10 mouse cellular contexts compared by ENCODE assay signal in genomic region chr5:90623209-90623608, GRCm38 (mm10).
"Had no signal": no experiment of that assay in that cellular context is flagged by ENCODE, and none has a peak within 500 bp of the region (broad histone marks: within the 10 kb centered on the region; RNA-seq: fewer than 3 reads in every experiment).

No protein-coding gene starts in this region.

- H3K36me3 ChIP-seq: limb, embryonic 12.5 days; midbrain, embryonic 12.5 days; stomach, embryonic 15.5 days had no signal

- H3K9me3 ChIP-seq: limb, embryonic 12.5 days; midbrain, embryonic 12.5 days; stomach, embryonic 15.5 days had no signal

- H3K4me1 ChIP-seq: limb, embryonic 12.5 days; midbrain, embryonic 12.5 days; stomach, embryonic 15.5 days had no signal

- H3K27me3 ChIP-seq: limb, embryonic 12.5 days; midbrain, embryonic 12.5 days; stomach, embryonic 15.5 days had no signal

- ATAC-seq: midbrain, embryonic 16.5 days had no signal

- H3K9ac ChIP-seq: limb, embryonic 12.5 days; liver, embryonic 14.5 days; midbrain, embryonic 12.5 days; stomach, embryonic 15.5 days had no signal

- H3K27ac ChIP-seq: limb, embryonic 12.5 days; liver, embryonic 14.5 days; midbrain, embryonic 12.5 days; stomach, embryonic 15.5 days had no signal

- DNase-seq: layer of hippocampus, adult 9-11 months; layer of hippocampus, postnatal 36 days; lung, adult 18-20 months; right cerebral cortex, postnatal 14 days; thymus, postnatal 36 days had no signal

- H3K4me3 ChIP-seq: limb, embryonic 12.5 days; midbrain, embryonic 12.5 days; stomach, embryonic 15.5 days had no signal

- H3K4me2 ChIP-seq: limb, embryonic 12.5 days; midbrain, embryonic 12.5 days; stomach, embryonic 15.5 days had no signal
